Mouse (Mus musculus): ENCODE measurements around the gene Vmn2r27.

The Vmn2r27 gene

DNA sequence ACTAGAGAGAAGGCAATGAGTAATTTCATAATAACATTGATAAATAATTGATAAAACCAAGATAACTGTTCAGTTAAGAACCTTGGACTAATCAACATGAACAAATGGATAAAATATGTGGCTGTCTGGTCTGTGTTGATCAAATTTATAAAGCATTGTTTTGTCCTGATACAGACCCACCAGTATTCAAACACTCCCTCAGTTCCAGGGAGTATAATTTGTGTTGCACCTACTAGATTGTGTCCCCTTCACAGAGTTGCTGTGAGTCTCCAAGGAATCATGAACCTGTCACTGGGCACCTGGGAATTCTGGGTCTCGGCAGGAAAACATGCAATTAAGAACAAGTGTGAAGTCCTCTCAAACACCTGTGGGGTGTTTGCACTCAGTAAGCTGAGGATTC is at the start of gene Vmn2r27:
Vmn2r27 (minus strand) TSS at position 101 of the 400 bp plus-strand sequence.
- no peak for DNase-seq (ENCODE audit: extremely low spot score)

DNA sequence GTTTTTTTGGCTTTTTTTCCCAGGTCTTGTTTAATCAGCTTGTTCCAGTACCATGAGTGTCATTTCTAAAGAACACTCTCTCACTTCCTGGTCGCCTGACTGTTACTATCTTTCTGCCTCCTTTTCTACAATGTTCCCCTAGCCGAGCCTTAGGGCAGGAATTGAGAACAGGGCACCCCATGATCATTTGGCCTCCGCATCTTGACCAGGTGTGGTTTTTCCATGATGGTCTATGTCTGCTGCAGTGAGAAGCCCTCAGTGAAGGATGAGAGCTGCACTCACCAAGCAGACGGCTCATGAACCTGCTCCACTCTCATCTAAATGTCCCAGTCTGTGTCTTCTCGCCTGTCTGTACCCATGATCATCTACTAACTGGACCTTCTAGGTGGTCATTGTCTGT is 46.6 kb upstream of the Vmn2r27 start:
- no peak for DNase-seq (ENCODE audit: extremely low spot score)

DNA sequence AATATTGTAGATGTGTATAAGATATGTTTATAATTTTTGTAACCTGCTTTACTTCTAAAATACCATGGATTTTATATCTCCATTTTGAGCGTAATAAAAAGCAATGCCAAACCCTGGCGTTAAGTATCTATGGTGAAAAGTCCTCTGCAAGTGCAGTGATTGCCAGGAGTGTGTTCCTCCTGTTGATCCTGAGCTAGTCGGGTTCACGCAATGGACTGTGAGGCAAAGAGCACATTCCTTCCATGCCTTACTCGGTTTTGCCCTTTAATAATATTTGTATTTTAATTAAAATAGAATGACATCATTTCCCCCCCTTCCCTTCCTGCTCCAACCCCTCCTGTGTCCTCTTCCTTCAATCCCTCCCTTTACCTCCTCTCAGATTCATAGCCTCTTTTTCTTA is 46.0 kb upstream of the Vmn2r27 start:
- no peak for DNase-seq (ENCODE audit: extremely low spot score)

DNA sequence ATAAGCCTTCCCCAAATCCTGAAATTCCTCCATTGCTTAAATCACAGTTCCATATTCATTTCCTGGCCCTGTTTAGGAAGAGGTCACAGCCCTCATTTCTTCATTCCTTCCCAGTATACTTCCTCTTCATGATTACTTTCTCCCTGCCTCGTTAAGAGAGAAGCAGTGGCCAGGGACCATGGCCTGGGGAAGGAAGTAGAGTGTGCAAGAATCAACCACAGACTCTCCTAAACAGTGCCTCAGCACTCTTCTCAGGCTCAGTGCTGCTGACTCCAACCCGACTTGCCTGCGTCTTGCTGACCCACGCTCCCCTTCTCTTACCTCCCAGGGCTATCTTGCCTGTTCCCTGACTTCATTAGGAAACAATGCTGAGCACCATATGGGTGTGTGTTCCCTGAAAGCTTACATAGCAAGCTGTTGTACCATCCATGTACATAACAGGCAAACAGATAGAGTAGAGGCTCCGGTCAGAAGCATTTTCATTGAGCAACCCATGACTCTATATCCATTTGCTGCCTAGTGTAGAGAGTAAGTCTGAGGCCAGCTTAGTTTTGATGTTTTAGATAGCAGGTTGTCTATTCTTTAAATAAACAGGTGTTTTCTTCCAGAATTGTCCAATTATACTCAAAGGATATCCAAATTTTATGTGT is 41.7 kb upstream of the Vmn2r27 start:
- DNase-seq (ENCODE audit: extremely low spot score) = no peak

DNA sequence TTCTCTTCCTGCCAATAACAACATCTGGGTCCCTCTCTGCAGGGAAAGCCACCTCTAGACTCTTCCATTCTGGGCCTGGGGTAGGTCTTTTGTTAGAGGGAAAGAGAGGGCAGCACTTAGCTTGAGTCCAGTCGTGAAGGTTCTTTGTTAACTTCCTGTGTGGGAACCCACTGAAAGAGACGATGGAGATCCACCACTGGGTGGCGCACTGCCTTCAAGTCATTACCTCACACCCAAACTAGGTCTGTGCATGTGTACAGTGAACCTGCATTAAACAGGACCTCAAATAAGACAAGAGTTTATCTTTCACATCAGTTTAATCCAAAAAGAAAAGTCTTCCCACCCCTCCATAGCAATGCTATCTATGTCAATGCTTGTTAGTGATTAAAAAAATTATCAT is 31.0 kb upstream of the Vmn2r27 start:
- peak; percentile 51 for DNase-seq (ENCODE audit: extremely low spot score)

DNA sequence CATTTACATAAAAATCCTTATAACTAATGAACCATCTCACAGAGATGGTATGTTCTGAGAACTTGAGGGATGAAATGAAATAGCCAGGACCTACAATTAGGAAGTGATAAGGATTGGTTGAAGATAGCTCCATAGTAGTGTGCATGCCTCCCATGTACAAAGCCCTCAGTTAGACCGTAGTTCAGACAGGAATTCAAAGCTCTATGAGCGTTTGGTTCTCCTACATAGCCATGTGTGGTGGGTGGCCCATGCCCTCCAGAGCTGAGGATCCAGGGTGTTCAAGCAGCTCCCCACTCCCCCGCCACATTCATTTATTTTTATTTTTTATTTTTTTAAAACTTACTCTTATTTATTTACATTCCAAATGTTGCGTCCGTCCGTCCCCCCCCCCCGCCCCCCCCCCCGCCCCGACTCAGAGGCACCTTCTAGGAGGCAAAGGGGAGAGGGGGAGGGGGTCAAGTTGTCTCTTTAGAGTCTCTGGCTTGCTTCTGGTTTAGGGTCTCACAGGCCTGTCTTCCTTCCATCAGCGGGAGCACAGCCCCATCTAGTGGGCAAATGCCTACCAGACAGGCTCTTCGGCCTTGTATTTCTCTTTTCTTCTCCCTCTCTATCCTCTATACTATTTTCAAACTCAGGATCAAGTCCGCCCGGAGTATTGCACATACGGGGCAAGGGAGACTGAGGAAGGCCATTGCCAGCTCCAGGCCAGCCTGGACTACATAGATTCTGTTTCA is 28.7 kb upstream of the Vmn2r27 start:
- peak; percentile 80 for DNase-seq (ENCODE audit: extremely low spot score)

GRCm38 (mm10) chr6:124255721-124256470 is 24.2 kb upstream of the Vmn2r27 start:
- DNase-seq (ENCODE audit: extremely low spot score) = peak; percentile 17

GRCm38 (mm10) chr6:124202116-124202515 is 29.5 kb downstream of the Vmn2r27 start:
- no peak for DNase-seq (ENCODE audit: extremely low spot score)

DNA sequence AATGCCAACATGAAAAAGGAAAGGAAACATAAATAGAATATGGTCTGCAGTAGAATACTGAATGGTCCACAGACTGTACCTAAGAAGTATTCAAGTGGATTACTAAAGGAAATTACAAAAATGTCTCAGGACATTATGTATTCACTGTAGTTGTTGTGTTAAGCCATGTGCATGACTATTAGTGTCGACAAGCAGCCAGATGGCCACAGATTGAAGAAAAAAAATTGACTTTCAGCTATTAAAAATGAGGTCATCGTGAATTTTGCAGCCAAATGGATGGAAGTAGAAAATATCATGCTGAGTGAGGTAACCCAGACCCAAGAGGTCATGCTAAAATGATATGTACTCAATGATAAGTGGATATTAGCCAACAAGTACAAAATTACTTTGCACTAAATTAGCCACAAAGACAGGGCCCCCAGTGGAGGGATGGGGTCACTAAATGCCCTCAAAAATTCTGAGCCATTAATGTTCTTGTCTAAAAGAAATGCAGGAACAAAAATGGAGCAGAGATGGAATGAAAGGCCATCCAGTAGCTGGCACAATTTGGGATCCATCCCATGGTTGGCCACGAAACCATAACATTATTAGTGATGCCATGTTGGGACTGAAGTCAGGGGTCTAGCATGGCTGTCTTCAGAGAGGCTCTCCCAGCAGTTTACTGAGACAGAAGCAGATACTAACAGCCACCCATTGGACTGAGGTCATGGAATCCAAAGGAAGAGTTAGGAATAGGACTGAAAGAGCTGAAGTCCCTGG is 63.0 kb downstream of the Vmn2r27 start:
- no peak for DNase-seq (ENCODE audit: extremely low spot score)

DNA sequence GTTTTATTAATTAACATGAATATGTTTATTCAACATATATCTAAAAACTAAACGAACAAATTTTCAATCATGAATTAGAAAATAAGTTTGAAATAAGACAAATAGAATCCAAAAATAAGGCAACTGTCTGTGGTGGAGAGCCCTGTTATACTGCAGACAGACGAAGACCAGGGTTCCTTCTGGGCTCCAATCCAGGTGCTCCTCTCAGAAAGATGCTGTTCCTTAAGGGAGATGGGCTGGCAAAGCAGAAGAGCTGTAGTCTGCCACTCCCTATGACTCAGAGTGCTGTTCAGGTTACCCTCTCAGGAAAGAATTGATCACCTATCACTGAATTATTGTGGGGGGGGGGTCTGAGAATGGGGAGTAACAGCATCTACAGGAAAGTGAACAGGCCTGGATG is 65.1 kb downstream of the Vmn2r27 start:
- DNase-seq (ENCODE audit: extremely low spot score) = no peak

DNA sequence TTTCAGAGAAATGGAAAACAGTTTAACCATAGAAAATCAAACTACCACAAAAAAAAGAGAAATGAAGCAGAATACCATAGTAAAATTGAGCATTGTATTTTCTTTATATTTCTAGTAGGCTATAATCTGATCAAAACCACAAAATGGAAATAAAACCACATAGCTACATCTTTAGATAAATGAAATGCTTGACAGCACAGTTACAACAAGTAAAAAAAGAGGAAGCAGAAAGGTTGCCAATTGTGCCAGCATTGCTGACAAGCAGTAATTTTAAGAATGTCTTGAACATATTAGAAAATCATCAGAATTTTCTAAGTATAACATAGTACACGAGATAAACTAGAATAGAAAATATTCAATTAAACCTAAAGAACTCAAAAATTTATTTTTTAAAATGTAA is 81.8 kb downstream of the Vmn2r27 start:
- no peak for DNase-seq (ENCODE audit: extremely low spot score)
